Mouse (Mus musculus): ENCODE results near the gene 1700012A03Rik. TPM values are rescaled to one million over a fixed set of nuclear protein-coding genes. Genes with fewer than 3 reads are reported as not detected.

1700012A03Rik gene
- polyA plus RNA-seq, 1 experiment: not detected

DNA sequence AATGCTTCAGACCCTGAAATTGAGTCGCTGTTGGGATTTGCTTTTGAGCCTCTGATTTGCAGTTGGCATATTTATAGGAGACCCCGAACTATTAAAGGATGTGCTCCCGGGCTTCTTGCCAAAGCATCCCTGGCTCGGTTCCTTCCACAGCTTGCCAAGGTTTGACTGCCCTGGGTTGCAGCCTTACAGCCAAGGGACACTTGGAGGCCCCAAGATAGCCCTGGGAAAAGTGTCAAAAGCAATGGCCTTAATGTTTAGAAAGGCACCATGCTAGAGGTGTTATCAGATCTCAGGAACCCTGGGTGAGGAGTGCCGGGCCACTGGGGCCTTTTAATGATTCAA, 32.0 kb upstream of the 1700012A03Rik start:
- H3K27ac ChIP-seq (ENCODE audit: insufficient read depth, low read depth, low read length): no peak overlapping the region
- no peak overlapping the region for H3K4me3 ChIP-seq (ENCODE audit: low read depth, low read length)
- no peaks in the 10 kb centered on the region for H3K27me3 ChIP-seq (ENCODE audit: control insufficient read depth, insufficient read depth, low read length)
- no peak for TF ChIP-seq CTCF (IDR thresholded peaks at IDR 0.05; ENCODE audit: extremely low read depth, insufficient read length, insufficient replicate concordance, low read depth, low read length)
- no peaks in the 10 kb centered on the region for H3K36me3 ChIP-seq (ENCODE audit: control insufficient read depth, insufficient read depth, low read length)
- H3K4me1 ChIP-seq (ENCODE audit: control insufficient read depth, insufficient read depth, insufficient read length, low read length): no peaks in the 10 kb centered on the region
- 68% methylated on average over 5 of the region's 5 CpGs for WGBS

GRCm38 (mm10) chr6:32021853-32022536, 28.1 kb upstream of the 1700012A03Rik start:
- Histone ChIP-seq H3K36me3 (ENCODE audit: control insufficient read depth, insufficient read depth, low read length) (no peaks in the 10 kb centered on the region), H3K4me1 (ENCODE audit: control insufficient read depth, insufficient read depth, insufficient read length, low read length) (no peaks in the 10 kb centered on the region), H3K27ac (ENCODE audit: insufficient read depth, low read depth, low read length) (no peak overlapping the region), H3K27me3 (ENCODE audit: control insufficient read depth, insufficient read depth, low read length) (no peaks in the 10 kb centered on the region), H3K4me3 (ENCODE audit: low read depth, low read length) (no peak overlapping the region)
- TF ChIP-seq CTCF (IDR thresholded peaks at IDR 0.05; ENCODE audit: extremely low read depth, insufficient read length, insufficient replicate concordance, low read depth, low read length): no peak
- 78% methylated on average over 10 of the region's 10 CpGs for WGBS

DNA sequence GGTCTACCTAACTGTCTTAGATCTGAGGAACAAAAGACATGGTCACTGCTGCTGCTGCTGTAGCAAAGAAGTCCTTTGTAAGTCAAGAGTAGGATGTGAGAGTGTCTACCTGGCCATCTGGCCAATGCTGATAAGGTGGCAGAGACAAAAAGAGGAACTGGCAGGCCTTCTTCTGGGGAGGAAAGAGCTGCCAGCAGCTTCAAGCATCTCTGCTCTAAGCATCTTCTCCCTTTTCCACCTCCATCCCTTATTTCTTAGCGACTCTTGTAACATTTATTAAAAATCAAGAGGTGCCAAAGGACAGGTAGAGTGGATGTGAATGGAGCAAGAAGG, 27.5 kb upstream of the 1700012A03Rik start:
- H3K27ac ChIP-seq (ENCODE audit: insufficient read depth, low read depth, low read length): no peak overlapping the region
- 73% methylated on average over 1 of the region's 1 CpGs for WGBS

GRCm38 (mm10) chr6:32028228-32029009, 21.6 kb upstream of the 1700012A03Rik start:
- Histone ChIP-seq H3K36me3 (ENCODE audit: control insufficient read depth, insufficient read depth, low read length) (no peaks in the 10 kb centered on the region), H3K27me3 (ENCODE audit: control insufficient read depth, insufficient read depth, low read length) (no peaks in the 10 kb centered on the region), H3K4me3 (ENCODE audit: low read depth, low read length) (no peak overlapping the region), H3K27ac (ENCODE audit: insufficient read depth, low read depth, low read length) (no peak overlapping the region), H3K4me1 (ENCODE audit: control insufficient read depth, insufficient read depth, insufficient read length, low read length) (no peaks in the 10 kb centered on the region)
- 73% methylated on average over 3 of the region's 3 CpGs for WGBS
- no peak for TF ChIP-seq CTCF (IDR thresholded peaks at IDR 0.05; ENCODE audit: extremely low read depth, insufficient read length, insufficient replicate concordance, low read depth, low read length)
- TF ChIP-seq POLR2A (IDR thresholded peaks at IDR 0.05; ENCODE audit: low read depth, low read length): no peak

More for the DNA sequence above, 27.5 kb upstream of the 1700012A03Rik start:
- H3K4me3 ChIP-seq (ENCODE audit: low read depth, low read length): no peak overlapping the region
- H3K4me1 ChIP-seq (ENCODE audit: control insufficient read depth, insufficient read depth, insufficient read length, low read length): no peaks in the 10 kb centered on the region
- no peaks in the 10 kb centered on the region for H3K27me3 ChIP-seq (ENCODE audit: control insufficient read depth, insufficient read depth, low read length)
- H3K36me3 ChIP-seq (ENCODE audit: control insufficient read depth, insufficient read depth, low read length): no peaks in the 10 kb centered on the region
- TF ChIP-seq CTCF (IDR thresholded peaks at IDR 0.05; ENCODE audit: extremely low read depth, insufficient read length, insufficient replicate concordance, low read depth, low read length) (no peak), POLR2A (IDR thresholded peaks at IDR 0.05; ENCODE audit: low read depth, low read length) (no peak)

GRCm38 (mm10) chr6:32034226-32034625, 15.8 kb upstream of the 1700012A03Rik start:
- H3K4me3 ChIP-seq (ENCODE audit: low read depth, low read length): no peak overlapping the region
- no peaks in the 10 kb centered on the region for H3K27me3 ChIP-seq (ENCODE audit: control insufficient read depth, insufficient read depth, low read length)
- TF ChIP-seq POLR2A (IDR thresholded peaks at IDR 0.05; ENCODE audit: low read depth, low read length) (no peak), CTCF (IDR thresholded peaks at IDR 0.05; ENCODE audit: extremely low read depth, insufficient read length, insufficient replicate concordance, low read depth, low read length) (no peak)
- no peaks in the 10 kb centered on the region for H3K4me1 ChIP-seq (ENCODE audit: control insufficient read depth, insufficient read depth, insufficient read length, low read length)
- H3K36me3 ChIP-seq (ENCODE audit: control insufficient read depth, insufficient read depth, low read length): no peaks in the 10 kb centered on the region
- H3K27ac ChIP-seq (ENCODE audit: insufficient read depth, low read depth, low read length): no peak overlapping the region
- 61% methylated on average over 2 of the region's 2 CpGs for WGBS

- Histone ChIP-seq H3K4me1 (ENCODE audit: control insufficient read depth, insufficient read depth, insufficient read length, low read length) (no peaks in the 10 kb centered on the region), H3K27ac (ENCODE audit: insufficient read depth, low read depth, low read length) (no peak overlapping the region), H3K36me3 (ENCODE audit: control insufficient read depth, insufficient read depth, low read length) (no peaks in the 10 kb centered on the region), H3K4me3 (ENCODE audit: low read depth, low read length) (no peak overlapping the region), H3K27me3 (ENCODE audit: control insufficient read depth, insufficient read depth, low read length) (no peaks in the 10 kb centered on the region)
- TF ChIP-seq CTCF (IDR thresholded peaks at IDR 0.05; ENCODE audit: extremely low read depth, insufficient read length, insufficient replicate concordance, low read depth, low read length) (no peak), POLR2A (IDR thresholded peaks at IDR 0.05; ENCODE audit: low read depth, low read length) (no peak)
These were observed 4.7 kb upstream of the 1700012A03Rik start for GRCm38 (mm10) chr6:32045344-32045743.

GRCm38 (mm10) chr6:32049256-32049950, 643 bp upstream of the 1700012A03Rik start:
- 50% methylated on average over 4 of the region's 4 CpGs for whole genome bisulfite sequencing
- TF ChIP-seq CTCF (IDR thresholded peaks at IDR 0.05; ENCODE audit: extremely low read depth, insufficient read length, insufficient replicate concordance, low read depth, low read length) (no peak), POLR2A (IDR thresholded peaks at IDR 0.05; ENCODE audit: low read depth, low read length) (no peak)
- Histone ChIP-seq H3K27ac (ENCODE audit: insufficient read depth, low read depth, low read length) (no peak overlapping the region), H3K4me1 (ENCODE audit: control insufficient read depth, insufficient read depth, insufficient read length, low read length) (no peaks in the 10 kb centered on the region), H3K4me3 (ENCODE audit: low read depth, low read length) (no peak overlapping the region), H3K27me3 (ENCODE audit: control insufficient read depth, insufficient read depth, low read length) (no peaks in the 10 kb centered on the region), H3K36me3 (ENCODE audit: control insufficient read depth, insufficient read depth, low read length) (no peaks in the 10 kb centered on the region)
